Mouse (Mus musculus) right cerebral cortex, postnatal 14 days (tissue): Measurements from ENCODE around the gene Pappa.

ENCODE experiments used
- DNase-seq: peaks from one replicate; pipeline ENCODE4 v3.0.0; 2022

Pappa gene

DNA sequence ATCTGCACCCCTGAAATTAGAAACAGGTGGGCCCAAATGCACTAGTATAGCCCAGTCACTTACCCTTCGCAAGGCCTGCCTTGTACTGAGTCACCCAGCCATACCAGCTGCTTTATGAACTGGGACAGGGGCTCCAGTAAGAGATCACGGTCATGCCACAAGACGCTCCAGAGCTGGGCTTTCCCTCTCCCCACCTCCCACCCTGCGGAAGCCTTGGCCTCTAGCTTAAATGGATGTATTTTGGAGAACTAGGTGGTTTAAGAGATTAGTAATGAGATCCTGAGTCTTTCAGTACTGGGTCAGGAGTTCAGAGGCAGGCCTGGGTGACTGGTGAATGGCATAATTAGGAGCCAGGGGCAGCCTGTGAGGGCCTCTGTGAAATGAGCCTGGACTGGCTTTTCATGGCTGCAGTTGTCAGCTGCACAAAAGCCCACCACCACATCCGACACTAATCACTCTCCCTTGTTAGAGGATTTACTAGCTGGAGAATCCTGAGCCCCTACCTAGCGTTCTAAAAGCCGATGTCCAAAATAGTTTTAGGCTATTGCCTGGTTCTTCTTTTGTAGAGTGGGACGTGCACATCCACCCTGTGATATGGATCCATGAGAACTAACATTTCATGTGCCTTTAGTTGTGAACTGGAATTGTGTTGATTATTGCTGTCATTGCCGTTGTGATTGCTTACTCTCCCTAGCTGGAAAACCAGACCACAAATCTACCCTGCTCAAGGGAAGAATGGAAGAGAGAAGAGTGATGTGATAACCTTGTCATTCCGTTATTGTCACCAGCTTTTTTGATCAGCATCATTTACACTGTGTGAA is 154.7 kb downstream of the Pappa start:
- no peak for DNase-seq

- DNase-seq = no peak
These were observed 155.3 kb downstream of the Pappa start for GRCm38 (mm10) chr4:65279272-65279653.

DNA sequence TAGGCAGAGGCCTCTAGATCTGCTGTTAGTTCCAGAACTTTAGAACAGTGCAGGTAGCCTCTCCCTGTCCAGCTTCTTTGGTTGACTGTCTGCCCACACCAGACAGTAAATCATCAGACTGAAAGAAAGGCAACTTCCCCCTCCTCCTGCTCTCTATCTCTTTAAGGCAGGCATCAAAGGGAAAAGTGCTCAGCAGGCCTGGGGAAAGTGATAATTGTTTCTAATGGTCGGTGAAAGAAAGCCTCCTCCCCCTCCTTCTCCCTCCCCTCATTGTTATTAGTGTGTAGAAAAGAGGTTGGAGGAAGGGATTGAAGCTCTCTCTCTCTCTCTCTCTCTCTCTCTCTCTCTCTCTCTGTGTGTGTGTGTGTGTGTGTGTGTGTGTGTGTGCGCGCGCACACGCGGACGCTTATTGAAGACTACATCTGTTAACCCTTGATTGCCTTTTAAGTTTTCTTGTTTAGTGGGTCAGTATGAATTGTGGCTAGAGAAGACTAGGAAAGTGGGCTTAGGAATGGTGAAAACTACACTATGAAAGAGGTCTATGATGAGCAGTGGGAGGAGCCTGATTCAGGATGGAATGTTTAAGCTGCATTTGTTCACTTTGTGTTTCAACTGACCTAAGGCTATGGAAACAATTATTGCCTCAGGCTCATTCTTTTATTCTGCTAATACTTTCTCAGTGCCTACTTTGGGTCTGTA is 156.2 kb downstream of the Pappa start:
- no peak for DNase-seq

DNA sequence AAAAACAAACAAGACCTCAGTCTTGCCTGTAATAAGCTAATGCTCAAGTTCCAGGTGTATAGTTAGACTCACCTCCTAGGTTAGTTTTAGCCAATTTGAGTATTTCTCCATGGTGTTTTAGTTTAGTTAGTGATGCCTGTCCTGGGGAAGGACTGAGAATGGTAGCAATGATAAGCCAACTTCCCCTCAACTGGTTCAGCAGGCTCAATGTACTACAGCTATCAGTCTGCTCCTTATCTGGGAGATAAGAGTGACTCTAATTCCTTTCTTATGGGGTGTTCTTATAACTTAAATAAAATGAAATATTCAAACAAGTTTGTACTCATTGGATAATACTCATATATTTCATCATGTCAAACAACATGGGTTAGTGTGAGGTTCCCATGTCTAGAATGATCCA is 156.9 kb downstream of the Pappa start:
- no peak for DNase-seq

DNA sequence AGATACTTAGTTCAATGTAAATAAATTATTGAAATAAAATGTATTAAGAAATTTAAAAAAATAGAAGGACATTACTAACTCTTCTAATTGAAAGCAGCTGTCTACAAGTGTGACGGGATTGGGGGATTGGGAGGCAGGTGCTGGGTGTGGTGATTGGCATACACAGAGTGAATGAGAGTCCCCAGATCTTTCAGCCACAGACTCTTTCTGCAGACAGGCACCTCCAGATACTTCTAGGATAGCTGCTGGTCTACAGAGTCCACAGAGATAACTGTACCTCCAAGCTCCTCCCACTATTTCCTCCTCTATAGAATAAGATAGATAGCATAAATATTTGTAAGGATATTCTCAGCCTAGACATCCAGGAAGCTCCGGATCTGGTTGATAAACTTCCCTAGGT is 159.6 kb downstream of the Pappa start:
- DNase-seq = no peak

DNA sequence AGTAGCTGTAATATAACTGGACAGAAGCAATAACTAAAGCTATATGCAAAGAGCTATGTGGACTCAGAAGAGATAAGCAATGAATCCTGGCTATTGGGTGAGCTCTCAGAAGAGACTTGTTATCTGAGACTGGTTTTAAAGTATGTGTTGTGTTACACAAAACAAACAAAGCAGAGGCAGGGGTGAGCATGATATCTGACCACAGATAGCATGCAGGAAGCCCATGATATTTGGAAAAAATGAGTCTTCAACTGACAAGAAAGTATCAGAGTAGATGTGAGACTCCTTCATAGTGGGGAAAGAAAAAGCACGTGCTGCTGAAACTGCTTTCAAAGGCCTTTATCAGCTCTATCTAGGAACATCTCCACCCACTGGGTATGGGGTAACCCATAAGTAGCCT is 161.2 kb downstream of the Pappa start:
- DNase-seq = no peak

DNA sequence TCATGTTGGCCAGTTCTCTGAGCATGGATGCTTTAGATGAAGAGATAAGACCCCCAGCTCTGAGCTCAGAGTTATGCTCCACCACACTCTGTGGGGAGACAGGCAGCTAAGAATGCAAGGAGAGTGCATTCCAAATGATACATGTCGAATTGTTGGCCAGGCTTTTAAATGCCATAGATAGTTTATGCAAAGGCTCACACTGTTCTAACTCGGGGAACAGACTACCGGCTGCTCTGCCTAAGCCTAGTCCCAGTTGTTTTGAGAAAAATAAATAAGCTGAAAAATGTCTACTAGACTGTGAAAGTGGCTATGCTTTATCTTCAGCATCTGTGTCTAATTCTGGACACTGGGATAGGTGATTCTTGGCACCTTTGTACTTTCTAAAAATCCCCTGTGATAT is 165.3 kb downstream of the Pappa start:
- DNase-seq = no peak

DNA sequence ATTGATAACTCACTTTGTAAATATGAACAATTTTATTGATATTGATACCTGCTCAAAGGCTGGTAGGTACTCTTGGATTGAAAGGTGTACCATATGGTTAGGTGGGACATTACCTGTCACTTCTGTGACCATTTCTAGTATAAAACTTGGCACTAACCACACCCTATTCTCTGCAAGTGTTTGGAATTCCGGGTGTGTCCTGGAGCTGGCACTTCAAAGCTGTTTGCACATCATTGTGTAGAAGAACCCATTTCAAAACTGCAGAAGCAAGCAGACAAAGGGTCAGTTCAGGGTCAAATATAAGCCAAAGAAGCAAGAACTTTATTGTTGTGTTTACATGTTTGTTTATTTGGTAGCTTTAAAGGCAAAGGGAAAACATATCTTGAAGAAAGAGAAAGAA is 171.8 kb downstream of the Pappa start:
- no peak for DNase-seq

DNA sequence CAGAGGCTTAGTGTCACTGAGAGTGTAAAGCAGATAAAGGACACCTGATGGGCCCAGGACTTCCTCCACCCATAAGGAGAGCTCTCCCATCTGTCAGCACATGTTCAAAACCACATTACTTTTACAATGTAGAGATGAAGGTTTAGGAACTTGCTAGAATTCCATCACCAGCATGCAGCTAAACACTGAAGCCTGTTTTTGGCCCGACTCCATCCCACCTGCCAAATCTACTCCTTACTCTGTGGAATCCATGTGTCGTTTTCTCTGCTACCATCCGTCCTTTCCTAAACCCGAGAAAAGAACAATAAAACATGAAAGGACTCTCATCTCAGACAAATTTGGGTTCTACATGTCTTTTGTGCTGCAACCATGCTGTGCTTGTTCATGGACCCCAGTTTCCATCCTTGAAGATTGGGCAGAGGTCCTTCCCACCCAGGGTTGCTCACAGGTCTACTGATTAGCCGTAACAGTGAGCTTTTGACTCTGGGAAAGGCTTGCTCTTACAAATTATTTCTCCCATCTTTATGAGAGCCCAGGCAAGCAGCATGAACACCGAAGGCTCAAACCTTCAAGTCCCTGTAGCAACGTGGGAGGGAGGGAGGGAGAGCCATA is 172.5 kb downstream of the Pappa start:
- DNase-seq = peak; percentile 18

DNA sequence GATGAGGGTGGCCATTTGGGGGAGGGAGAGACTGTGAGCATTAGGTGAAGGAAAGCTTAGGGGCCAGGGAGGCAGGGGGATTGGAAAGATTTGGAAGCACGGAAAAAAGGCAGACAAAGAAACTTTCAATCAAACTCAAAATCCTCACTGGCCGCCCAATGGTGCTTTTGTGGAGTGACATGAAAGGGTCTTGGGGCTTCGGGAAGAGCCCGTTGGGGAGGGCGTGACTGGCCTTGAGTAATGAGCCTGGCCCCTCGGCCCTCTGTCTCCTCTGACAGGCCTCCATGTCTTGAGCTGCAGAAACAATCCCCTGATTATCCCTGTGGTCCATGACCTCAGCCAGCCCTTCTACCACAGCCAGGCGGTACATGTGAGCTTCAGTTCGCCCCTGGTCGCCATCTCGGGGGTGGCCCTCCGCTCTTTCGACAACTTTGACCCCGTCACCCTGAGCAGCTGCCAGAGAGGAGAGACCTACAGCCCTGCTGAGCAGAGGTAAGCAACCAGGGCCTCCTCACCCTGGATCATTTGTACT is 173.1 kb downstream of the Pappa start:
- no peak for DNase-seq

DNA sequence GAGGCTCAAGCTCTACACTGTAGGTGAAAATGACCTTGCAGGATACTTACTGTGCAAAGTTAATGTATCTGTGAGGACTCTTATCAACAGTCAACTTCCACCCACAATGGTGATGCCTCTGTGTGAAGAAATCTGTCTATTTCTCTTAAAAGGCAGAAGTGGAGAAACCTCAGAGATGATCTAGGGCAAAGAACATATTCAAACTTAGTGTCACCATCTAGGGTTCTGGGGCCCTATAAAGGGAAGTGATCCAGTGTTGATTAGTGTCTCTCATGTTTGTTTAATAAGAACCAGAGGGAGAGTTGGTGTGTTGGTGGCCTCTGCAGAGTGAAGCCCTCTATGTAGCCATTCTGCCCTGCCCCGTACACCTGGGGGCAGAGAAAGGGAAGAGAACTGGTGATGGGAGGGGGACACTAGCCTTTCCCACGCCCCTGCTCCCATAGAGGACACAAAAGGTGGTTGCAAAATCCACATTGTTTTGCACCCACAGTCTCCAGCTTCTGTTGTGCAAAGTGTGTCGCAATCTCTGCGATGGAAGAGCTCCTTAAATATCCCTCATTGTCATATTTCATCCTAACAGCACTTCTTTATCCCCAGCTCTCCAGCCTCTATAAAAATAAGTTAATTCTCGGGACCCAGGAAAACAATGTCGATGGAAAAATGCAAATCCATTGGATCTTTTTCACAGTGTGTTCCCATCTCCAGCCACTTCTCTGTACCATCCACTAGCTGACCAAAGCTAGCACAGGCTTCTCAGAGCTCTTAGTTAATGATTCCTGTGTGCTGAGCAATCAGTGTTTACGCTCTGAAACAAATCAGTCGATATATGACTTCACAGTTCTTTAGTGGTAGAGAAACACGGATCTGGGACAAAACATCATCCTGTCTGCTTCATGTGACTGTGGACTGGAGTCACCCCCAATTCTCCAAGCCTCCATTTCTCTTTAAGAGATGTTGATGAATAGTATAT is 174.5 kb downstream of the Pappa start:
- no peak for DNase-seq

GRCm38 (mm10) chr4:65299365-65299764 is 175.4 kb downstream of the Pappa start:
- no peak for DNase-seq

- DNase-seq = no peak
These were observed 176.5 kb downstream of the Pappa start for GRCm38 (mm10) chr4:65300431-65300830.

- DNase-seq = no peak
These were observed 178.7 kb downstream of the Pappa start for GRCm38 (mm10) chr4:65302666-65303065.

DNA sequence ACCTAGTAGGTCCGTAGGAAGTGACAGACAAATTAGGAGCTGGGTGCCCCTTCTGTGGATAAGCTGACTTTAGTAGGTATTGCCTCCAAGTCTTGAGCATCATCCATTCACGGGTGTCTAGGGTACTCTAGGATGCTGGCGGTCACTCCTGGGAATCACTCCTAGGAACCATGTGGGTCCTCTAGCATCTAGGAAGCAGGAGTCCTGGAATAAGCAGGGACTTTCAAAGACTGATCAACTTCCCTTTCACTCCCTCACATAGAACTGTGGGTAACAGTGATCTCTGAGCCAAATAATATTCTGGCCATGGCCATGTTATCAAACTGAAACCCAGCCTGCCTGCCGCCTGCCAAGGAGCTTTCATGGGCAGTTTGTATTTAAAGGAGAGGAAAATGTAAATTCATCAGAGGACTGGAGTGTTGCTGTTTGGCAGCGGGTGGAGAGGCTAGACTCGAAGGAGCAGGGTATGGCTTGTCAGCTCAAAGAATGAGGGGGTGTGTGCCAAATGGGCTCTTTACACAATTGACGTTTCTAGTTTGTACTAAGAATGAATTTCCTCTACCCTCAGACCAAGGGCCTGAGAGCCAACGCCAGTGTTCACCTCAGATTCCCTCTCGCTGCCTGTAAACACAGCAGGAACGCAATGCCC is 194.0 kb downstream of the Pappa start:
- no peak for DNase-seq

DNA sequence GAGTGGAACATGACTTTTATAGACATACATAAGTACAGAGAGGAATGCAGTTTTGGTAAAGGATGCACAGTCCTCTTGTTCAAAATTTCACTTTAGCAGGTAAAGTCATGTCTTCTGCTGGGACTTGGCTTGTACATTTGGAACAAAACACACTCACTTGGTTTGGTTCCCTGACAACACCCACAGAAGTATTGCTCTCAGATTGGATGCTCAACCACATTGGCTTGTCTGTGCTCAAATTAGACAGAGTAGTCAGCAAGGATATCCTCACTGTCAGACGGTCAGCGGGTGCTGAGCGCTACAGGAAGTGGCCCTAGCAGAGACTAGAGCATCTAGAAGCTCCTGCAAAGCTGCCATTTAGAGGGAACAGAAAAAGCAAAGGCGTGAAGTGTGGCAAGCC is 197.4 kb downstream of the Pappa start:
- DNase-seq = no peak

DNA sequence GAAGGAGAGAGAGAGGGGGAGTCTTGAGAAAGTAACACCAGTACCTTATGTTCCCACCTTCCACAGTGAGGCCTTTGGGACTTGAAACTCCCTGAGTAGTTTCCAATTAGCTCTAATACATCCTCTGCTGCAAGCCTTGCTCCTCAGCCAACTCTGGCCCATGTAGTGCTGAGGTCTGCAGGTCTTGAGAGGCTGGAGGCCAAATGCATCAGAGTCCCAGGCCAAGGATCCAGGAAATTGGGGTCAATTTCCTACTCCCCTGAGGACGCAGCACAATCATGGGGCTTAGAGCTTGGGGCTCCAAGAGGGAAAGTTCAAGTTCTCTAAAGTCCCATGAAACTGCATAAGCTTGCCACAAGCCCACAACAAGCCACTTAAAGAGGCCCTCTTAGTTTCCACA is 198.0 kb downstream of the Pappa start:
- DNase-seq = no peak

GRCm38 (mm10) chr4:65325816-65326215 is 201.8 kb downstream of the Pappa start:
- no peak for DNase-seq

DNA sequence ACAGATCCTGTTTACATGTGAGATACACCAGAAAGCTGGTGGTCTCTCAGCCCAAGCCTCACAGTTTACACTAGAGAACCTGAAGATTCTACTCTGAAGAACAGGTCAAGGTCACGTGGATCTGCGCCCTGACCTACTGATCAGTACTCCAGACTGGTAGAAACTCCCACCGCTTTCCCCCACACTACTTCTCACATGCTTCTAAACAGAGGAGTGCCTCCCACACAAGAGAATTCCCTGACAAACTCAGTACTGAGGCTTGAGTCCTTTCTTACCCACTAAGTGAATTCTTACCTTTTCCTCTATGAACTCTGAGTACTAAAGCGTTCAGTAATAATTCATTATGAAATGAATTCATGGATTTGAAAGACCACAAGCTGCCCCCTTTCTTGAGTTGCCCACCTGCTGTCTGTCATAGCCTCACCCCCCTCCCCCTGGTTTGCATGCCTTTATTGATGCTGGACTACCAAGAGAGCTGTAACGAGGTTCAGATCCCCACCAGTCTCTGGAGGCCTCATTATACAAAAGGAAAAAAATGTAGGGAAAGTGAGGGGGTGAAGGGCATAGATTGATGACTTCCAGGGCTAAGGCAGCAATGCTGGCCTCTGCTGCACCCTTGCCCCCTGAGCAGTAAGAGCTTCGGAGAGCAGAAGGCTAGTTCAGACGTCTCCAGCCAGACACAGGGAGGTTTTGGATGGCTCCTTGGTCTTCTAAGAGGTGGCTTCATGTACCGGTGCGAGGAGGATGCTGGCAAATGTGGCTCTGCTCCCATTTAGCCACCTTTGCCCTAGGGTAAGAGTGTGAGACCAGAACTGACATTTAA is 204.7 kb downstream of the Pappa start:
- DNase-seq = no peak

- DNase-seq = no peak
These were observed 209.7 kb downstream of the Pappa start for GRCm38 (mm10) chr4:65333718-65334117.

DNA sequence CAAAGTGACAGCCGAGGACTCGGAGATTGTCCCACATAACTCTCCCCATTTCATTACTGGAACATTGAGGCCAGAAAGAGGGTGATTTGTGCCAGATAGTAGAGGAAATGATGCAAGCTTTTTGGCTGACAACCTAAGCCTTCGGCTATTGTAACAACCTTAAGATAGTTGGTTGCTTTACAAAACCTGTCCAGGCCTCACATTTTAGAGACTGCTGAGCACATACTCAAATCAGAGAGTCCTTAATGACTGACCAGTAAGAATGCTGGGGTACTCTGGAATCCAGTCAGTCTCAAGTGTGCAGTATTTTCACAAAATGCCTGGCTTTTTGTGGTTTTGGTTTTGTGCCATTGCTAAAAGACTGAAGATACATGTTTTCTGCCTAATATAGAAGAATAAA is 217.8 kb downstream of the Pappa start:
- DNase-seq = no peak
